ENCODE assay signal across 7 mouse cellular contexts in genomic region chr6:99388741-99389675, GRCm38 (mm10).
A peak's percentile ranks its signal among the peaks of the same experiment; 100 is the strongest.
DNase-seq lines count a peak whose midpoint lies in the region; ATAC-seq lines count a peak whose summit lies in the region.

No protein-coding gene starts in this region.

- no peaks in the 10 kb centered on the region for H3K36me3 ChIP-seq in liver, embryonic 11.5 days (ENCODE audit: control insufficient read depth, insufficient read depth, low read length)

- peak; percentile 31; the same call in 1 of the 2 replicates for ATAC-seq in liver, embryonic 11.5 days (replicated peaks; ENCODE audit: low FRiP score)

- H3K27ac ChIP-seq in liver, embryonic 11.5 days (ENCODE audit: low read depth, low read length): peak overlapping the region; percentile 30; the same call in 1 of the 2 replicates

- no peak overlapping the region for H3K4me3 ChIP-seq in liver, embryonic 11.5 days (ENCODE audit: low read depth, low read length)

- H3K4me1 ChIP-seq in liver, embryonic 11.5 days (replicated peaks; ENCODE audit: control insufficient read depth, insufficient read depth, low read length): peaks cover 12% of the 10 kb centered on the region

- no peak overlapping the region for H3K4me2 ChIP-seq in liver, embryonic 11.5 days

- DNase-seq in A20 (ENCODE audit: low read depth, low spot score): peak; percentile 87
- peak; percentile 73 for DNase-seq in CD4-positive, CD25-positive, alpha-beta regulatory T cell, adult 2 months (ENCODE audit: low read depth, low spot score)
- peak; percentile 55 to 74 for DNase-seq in heart, adult 18-20 months
- no peak for DNase-seq in liver, embryonic 11.5 days (ENCODE audit: low spot score)
- peak; percentile 47 for DNase-seq in skeletal muscle tissue, adult 2 months (ENCODE audit: low read depth, low spot score)
- DNase-seq in layer of hippocampus, adult 11-12 months (ENCODE audit: low spot score): no peak
- no peak for DNase-seq in frontal cortex, postnatal 10 days (ENCODE audit: low spot score in 2 of 2)

- 48% methylated on average over 19 of the region's 19 CpGs for WGBS in liver, embryonic 11.5 days

- H3K27me3 ChIP-seq in liver, embryonic 11.5 days (replicated peaks; ENCODE audit: control insufficient read depth, insufficient read depth, low read length): no peaks in the 10 kb centered on the region

- H3K9me3 ChIP-seq in liver, embryonic 11.5 days (ENCODE audit: control insufficient read depth, low read length): no peaks in the 10 kb centered on the region

- no peak overlapping the region for H3K9ac ChIP-seq in liver, embryonic 11.5 days (ENCODE audit: low read depth, low read length)

Comparison
In these comparisons a context has a peak if more than half of its experiments do, and no peak if none do; other contexts are left out.
1. DNase-seq: peak in A20 (single experiment), CD4-positive, CD25-positive, alpha-beta regulatory T cell, adult 2 months (single experiment), heart, adult 18-20 months (2 of 2) and skeletal muscle tissue, adult 2 months (single experiment); none in liver, embryonic 11.5 days (single experiment), layer of hippocampus, adult 11-12 months (single experiment) and frontal cortex, postnatal 10 days (0 of 2).